Mouse (Mus musculus) megakaryocyte, adult 5-6 weeks (primary cell): ENCODE data around the gene Sec61g. TPM values are rescaled to one million over a fixed set of nuclear protein-coding genes. Genes with fewer than 3 reads are reported as not detected.
"Not testable (repeated sequence)": the region's sequence is repeated elsewhere in the genome, so short reads cannot be mapped to it uniquely, and the experiment has no call there.

ENCODE experiments used
- ATAC-seq: 2 replicates; pipeline ENCODE4 v1.8.0; 2016; ENCODE audit warnings: mild to moderate bottlenecking, inconsistent platforms; ENCODE audit not compliant: poor library complexity, severe bottlenecking
- total RNA-seq, 2 experiments: library from RNA; stranded (forward) in 1 of 2; stranded (reverse) in 1 of 2; fragments of 153-499, 151-499 nt in 1 of 2; fragments of 221-1000, 200-1000 nt in 1 of 2; gene quantifications; 2 replicates each; pipeline versions ENCODE4 v1.2.3 to v1.2.4; 2015 to 2017

The Sec61g gene
- total RNA-seq (2015) (8.2 and 11.2 TPM in 2 replicates), total RNA-seq (2017) (15.3 and 17.2 TPM in 2 replicates)

DNA sequence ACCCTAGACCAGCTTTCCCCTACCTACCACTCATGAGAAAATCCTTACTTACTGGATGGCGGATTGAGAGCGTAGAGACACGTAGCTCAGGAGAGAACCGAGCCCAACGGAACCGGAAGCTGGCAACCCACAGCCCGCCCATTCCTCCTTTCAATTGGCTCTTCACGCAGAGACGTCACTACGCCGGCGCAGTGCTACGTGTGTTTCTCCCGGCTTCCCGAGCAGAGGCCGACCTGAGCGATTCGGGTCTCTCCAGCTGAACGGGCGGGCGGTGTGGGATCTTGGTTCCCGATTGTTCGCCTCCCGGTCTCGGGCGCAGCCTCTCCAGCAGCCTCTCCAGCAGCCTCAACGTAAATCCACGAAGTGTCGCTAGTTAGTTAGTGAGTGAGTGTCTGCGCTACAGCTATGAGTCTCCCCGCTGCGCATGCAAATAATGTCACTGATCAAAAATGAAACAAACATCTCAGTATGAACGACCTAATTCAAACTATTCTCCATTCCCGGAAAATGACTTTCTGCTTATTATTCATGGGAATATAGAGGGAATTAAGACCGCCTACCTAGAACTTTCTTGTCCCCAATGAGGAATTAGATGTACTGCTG, at the start of gene Sec61g:
Sec61g (minus strand) TSS at position 433 of the 603 bp plus-strand sequence.
- peak; percentile 97 for ATAC-seq

DNA sequence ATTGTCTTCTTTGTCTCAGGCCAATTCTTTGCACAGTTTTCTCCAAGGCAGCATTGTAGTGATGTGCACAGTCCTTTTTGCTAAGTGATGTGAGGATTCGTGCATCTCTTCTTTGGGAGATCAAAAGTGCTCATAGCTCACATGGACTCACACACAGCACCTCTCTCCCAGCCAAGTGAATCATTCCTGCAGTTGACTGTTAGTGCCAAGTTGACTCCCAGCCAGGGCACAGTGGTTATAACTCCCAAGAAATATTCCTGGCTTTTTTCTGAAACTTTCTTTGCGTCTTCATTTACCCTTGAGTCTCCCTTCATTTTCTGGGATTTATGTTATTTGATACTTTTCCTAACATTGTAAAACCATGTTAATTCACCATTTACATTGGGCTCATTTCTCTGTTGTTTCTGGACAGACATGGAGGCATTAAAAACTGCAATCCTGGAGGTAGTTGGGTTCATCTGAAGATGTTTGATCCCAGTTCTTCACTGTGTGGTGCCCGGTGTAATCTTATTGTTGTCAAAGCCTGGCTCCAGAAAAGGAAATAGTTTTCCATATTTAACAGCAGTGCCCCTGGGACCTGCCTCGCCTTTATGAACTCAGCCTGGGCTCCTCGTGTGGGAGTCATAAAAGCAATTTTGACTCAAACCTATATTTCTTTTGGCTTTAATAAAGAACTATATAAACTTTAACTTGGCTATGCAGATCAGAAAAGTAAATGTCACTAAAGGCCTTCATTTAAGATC, 38.3 kb upstream of the Sec61g start:
- ATAC-seq = no peak

DNA sequence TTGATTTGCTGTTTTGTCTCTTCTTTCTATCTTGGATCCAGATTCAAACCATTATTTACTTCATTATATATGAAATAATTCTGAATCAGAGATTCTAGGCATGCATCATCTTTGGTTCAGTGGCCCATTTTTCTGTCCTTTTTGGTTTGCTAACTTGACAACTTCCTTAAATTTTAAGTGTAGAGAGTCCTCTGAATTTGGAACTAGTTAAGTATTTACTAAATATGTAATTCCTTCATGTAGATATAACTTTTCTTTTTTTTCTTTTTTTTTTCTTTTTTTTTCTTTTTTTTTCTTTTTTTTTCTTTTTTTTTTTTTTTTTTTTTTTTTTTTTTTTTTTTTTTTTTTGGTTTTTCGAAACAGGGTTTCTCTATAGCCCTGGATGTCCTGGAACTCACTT, 29.1 kb upstream of the Sec61g start:
- ATAC-seq = no peak

DNA sequence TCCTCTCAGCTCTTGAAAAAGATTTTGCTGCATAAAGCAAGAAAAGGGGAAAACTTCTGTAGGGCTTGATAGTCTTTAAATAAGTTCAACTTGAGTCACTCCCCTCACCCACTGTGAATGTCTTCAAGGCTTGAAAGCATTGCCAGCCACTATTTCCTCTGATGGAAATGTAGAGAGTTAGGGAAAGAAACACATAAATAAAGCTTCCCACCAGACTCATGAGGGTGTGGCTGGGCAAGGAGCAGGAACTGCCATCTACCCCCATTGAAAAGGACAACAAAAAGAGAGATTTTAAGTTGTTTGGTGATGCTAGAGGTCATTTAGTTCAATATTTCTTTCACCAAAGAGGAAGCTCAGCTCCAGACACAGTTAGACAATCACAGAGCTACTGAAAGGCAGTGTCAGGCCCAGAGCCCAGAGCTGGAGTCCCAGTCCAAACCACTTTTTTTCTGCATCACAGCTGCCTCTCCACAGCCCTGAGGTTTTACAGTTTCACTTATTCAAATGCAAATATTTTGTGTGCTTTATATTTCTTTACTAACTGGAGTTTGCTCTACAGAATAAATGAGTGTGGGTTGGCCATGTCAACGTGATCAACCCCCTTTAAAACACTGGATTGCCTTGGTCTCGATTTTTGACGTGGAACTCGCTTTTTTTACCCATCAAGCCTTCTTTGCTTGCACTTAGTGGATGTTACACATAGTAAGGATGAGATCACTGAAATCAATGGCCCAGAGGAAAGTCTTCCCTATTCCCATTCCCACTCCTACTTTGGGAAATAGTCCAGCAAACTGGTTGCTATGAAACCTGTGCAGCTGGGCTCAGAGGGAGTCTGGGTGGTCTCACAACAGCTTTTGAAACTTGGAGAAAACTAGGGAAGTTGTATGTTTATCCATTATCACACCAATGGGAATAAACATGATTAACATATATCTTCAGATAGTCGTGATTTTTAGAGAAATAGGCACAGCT, 26.6 kb upstream of the Sec61g start:
- ATAC-seq = no peak

DNA sequence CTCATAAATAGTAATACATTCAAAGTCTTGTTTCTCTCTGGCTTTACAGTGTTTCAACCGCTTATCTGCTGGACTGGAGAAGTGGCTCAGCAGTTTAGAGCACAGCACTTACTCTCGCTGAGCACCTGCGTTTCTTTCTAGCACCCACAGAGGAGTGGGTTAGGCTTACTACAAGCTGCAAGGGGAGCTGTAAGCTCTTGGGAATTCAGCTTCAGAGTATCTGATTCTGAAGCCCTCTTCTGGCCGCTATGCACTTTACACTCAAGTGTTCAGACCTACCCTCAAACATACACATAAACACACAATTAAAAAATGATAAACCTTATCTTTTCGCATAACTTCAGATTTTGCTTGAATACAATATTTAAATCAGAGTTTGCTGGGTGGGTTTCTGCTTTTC, 24.6 kb upstream of the Sec61g start:
- ATAC-seq = no peak

DNA sequence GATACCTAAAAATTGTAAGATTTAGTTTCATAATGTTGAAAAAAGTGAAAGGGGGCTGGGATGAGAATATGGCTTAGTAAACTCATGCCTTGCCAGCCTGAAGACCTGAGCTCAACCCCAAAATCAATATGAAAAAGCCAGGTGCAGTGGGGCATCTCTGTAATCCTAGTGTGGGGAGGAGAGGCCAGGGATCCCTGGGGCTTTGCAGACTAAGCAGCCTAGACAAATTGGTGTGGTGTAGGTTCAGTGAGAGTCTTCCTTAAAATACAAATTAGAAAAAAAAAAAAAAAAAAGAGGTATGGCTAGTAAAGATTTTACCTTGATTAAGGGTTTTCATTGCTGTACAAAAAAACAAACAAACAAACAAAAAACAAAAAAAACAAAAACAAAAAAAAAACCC, 20.6 kb upstream of the Sec61g start:
- ATAC-seq = no peak

DNA sequence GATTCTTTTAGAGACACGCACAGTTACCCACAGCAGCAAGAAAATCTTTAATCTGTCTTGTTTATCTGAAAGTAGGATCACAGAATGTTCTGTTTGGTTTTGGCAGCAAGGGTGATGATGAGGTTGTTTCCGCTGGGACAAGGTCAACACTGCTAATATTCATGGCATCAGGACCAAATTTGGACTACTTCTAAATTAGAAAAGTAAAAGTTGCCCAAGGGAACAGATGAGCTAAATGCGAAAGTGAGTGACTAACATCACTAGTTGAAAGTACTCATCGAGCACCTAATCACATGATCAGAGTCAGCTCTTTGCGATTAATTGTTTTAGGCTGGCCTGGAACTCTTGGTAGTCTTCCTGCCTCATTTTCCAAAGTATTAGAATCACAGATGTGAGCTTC, 20.1 kb upstream of the Sec61g start:
- no peak for ATAC-seq

DNA sequence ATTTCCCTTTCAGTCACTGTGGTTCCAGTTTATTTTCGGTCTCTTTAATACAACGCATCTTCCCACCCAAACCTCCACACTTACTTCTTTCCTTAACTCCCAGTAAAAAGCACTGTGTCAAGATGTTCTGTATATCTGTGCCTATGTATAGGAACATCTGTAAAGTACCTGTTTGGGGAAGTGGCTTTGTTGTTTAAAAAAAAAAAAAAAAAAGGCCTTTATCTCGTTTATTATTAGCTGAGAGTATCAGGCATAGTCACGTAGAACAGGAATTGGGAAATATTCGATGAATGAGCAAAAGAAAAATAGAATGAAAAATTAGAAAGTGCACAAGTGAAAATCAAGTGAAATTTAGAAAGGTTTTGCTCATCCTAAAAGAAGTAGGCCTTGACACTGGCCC, 19.5 kb upstream of the Sec61g start:
- ATAC-seq = no peak

DNA sequence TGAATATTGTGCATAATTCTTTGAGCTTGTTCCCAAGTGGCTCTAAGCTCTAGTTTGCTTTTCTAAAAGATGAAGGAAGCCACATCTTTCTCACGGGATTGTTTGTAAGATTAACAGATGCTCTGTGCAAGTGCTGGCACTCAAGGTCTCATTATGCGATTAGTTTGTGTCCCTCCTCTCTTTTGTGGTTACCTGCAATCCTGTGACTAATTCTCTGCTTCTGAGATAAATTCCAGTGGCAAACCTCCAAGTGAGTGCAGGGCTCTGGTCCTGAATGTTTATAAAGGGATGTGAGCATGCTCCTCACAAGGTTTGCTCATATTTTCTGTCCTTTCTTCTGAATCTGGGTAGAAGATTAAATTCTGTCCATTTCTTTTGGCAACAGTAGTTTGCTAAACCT, 18.2 kb upstream of the Sec61g start:
- no peak for ATAC-seq

DNA sequence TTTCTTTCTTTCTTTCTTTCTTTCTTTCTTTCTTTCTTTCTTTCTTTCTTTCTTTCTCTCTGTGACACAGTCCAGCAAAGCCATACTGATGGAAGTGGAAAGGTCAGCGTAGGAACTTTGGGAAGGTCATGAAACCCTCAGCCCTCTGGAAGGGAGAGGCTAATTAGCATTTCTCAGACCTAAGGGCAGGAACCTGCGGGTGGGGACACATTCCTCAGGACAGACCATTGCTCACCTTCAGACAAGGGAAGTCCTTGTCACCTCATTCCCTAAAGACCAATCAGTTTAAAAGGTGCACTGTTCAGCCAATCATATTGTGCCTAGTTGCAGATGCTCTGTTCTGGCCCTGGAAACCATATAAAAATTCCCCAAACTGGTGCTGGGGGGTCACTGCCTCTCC, 17.4 kb upstream of the Sec61g start:
- ATAC-seq = no peak

DNA sequence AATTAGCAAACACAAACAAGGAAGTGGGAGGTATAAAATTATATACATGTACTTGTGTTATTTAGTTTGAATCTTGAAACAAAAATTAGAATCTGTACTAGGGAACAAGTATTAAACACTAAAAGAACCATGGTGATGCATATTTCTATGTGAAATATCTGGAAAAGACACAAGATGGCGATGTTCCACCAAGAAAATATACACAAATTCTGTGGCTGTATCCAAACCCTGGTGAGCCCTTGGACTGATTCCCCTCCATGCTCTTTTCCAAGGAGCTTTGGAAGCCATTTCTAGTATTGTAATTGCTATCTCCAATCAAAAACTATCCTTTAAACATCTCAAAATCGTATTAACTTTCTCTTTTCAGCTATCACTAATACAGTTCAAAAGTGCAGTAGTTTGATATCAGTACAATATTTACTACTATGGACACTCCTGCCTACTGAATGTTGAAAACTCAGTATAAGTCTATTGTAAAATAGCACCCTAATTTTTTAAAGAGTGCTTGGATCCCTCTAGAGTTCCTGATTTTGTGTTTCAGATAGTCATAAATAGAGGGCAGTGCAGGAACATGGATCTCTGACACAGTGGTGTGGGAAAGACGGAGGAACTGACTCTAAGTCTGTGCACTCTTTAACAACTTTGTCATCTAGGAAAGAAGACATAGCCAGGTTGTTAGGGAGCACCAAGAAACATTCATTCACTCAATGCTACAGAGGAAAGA, 16.8 kb upstream of the Sec61g start:
- peak; percentile 67 for ATAC-seq

DNA sequence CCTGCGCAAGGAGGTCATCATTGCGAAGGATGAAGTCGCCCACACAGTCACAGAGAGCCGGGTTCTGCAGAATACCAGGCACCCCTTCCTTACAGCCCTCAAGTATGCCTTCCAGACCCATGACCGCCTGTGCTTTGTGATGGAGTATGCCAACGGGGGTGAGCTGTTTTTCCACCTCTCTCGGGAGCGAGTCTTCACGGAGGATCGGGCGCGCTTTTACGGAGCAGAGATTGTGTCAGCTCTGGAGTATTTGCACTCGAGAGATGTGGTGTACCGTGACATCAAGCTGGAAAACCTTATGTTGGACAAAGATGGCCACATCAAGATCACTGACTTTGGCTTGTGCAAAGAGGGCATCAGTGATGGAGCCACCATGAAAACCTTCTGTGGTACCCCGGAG, 6.8 kb upstream of the Sec61g start:
- not testable (repeated sequence) for ATAC-seq

DNA sequence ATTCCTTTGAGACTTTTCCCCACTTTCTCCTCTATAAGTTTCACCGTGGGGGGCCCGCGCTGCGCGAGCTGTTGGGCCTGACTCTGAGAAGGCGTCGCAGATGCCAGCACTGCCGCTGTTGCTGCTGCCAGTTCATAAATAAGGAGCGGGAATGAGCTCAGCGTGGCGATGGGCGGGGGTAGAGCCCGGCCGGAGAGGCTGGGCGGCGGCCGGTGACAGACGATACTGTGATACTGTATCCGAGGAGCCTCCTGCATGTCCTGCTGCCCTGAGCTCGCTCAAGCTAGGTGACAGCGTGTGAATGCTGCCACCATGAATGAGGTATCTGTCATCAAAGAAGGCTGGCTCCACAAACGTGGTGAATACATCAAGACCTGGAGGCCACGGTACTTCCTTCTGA, 5.9 kb upstream of the Sec61g start:
- ATAC-seq = not testable (repeated sequence)

DNA sequence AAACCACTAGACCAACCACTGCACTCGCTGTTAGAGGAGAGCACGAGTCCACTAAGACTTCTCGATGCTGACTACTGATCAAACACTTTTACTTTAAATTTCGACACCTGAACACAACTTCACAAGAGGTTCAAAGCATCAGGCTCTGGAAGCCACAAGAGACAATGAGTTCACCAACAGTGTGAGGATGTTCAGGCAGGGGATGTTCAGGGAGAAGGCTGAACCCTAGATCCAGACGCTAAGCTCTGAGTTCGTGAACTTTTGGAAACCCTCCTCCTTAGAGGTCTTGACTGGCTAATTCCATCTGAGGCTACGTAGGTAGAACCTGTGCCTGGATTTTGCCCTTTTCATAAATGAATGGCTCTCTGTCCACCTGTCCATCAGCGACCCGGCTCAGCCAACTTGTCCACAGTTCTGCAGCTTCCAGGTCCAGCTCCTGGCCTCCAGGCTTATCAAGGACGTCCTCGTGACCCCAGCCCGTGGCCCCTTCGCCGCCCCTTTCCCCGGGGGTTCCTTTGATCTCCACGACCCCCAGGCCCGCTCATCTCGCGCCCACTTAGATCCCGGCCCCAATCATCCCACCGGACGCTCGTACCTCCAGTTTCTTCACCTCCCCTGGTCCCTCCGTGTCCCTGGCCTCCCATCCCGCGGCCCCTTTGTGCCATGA, 766 bp downstream of the Sec61g start:
- peak; percentile 45 for ATAC-seq

DNA sequence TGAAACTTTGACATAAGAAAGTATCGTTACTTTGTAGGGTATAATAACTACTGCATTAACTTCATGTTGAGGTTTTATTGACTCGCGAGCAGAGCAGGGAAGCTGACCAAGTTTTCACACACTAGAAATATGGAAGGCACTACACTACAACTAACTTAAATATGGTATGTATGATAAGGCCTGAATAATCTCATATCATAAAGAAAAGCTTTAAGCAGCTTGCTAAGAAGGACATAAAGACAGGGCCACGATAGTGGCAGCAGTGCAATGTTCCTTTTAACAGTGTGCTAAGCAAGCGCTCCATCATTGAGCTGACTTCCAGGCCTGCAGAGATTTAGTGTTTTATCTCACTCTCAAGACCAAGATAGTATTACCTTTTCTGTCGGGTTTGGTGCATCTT, 2.3 kb downstream of the Sec61g start:
- ATAC-seq = no peak

DNA sequence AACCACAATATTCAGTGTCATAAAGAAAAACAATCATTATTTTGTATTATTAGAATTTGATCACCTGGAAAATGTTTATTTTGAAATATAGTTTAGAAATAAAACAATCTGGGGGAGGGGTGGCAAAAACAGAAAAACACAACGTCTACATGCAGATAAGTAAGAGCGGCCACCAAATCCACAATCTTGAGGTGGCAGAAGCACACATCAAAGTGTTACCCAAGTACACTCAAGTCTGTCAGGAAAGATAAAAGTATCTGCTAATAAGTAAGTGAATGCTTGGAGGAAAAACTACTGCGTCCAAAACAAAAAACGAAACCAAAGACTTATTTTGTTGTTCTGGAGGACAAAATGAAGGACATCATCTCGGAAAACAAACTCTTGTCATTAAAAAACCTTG, 5.1 kb downstream of the Sec61g start:
- no peak for ATAC-seq

DNA sequence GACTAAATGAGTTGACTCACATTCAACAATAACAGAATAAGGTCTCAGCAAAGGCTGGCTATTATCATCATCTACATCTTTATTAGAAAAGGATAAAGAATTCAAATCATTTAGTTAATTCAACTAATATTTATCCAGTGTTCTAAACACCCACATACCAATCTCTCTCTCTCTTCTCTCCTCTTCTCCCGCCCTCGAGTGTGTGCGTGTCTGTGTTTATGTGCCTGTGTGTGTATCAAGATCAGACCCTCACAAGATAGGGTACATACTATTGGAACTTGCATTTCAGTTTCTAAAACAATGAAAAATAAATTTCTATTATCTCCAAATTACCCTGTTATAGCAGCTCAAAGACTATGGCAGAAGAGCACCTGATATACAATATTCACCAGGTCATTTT, 5.5 kb downstream of the Sec61g start:
- no peak for ATAC-seq

DNA sequence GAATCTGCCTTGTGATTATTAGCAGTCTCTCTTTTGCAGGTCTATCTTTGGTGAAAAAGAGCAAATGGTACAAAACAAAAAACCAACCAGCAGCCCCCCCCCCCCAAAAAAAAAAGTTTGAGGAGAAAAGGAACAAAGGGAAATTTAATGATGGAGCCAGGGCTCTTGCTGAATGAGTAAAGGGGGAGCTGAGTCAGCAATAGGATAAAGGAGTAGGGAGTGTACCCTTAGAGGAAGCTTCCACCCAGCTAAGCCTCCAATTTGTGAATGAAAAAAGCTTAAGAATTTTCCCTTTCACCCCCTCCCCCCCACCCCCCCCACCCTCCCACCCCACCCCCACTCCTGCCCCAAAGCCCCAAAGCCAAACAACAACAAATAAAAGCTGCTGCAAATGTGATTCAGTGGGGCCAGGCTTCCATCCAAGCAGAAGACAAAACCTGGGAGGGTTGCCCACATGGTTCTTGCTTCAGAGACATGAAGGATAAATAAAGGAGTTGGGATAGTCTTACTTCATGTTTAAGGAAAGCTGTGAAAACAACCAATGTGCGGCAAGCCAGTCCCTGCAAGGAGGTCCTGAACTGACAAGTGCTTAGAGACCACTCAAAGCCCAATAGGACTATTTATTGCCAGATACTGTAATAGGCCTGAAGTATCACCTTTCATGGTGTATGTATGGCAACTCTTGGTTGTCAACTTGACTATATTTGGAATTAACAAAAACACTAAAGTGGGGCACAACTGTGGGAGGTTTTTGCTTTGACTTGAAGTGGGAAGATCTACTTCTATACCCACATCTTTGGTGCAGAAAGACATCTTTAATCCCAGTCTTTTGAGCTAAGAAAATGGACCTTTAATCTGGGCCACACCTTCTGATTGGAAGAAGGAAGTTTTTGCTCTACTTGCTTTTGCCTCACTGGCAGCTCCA, 9.3 kb downstream of the Sec61g start:
- no peak for ATAC-seq
